ENCODE assay signal across 12 mouse cellular contexts in genomic region chrX:94534346-94534745, GRCm38 (mm10).
"Had no signal": no experiment of that assay in that cellular context is flagged by ENCODE, and none has a peak within 500 bp of the region (broad histone marks: within the 10 kb centered on the region; RNA-seq: fewer than 3 reads in every experiment).

No protein-coding gene starts in this region.

- H3K9ac ChIP-seq: limb, embryonic 15.5 days; liver, embryonic 12.5 days; lung, embryonic 15.5 days; neural tube, embryonic 15.5 days had no signal

- H3K27me3 ChIP-seq: lung, embryonic 15.5 days; neural tube, embryonic 15.5 days had no signal

- H3K4me1 ChIP-seq: lung, embryonic 15.5 days had no signal

- H3K4me2 ChIP-seq: limb, embryonic 15.5 days; liver, embryonic 12.5 days; lung, embryonic 15.5 days; neural tube, embryonic 15.5 days had no signal

- ATAC-seq: intestine, embryonic 16.5 days; liver, embryonic 12.5 days; midbrain, embryonic 16.5 days had no signal

- DNase-seq: kidney, adult 2 months; kidney, postnatal 14 days; left cerebral cortex, postnatal 4 days; right cerebral cortex, adult 18-20 months; right cerebral cortex, postnatal 25 days; thymus, postnatal 36 days had no signal

- H3K27ac ChIP-seq: limb, embryonic 15.5 days; liver, embryonic 12.5 days; lung, embryonic 15.5 days; neural tube, embryonic 15.5 days had no signal

- H3K9me3 ChIP-seq: limb, embryonic 15.5 days; liver, embryonic 12.5 days; lung, embryonic 15.5 days; neural tube, embryonic 15.5 days had no signal

- H3K4me3 ChIP-seq: limb, embryonic 15.5 days; liver, embryonic 12.5 days; lung, embryonic 15.5 days; neural tube, embryonic 15.5 days had no signal
